Mouse (Mus musculus) bone marrow, adult 2 months (tissue): ENCODE data around the gene Mettl4.

Experiments used
- CTCF ChIP-seq: fragments of 200-500 bp; IDR thresholded peaks from 2 replicates; pipeline ENCODE4 v1.5.1; 2011; ENCODE audit warnings: low read length, control low read depth; ENCODE audit not compliant: control insufficient read depth, insufficient read depth
- POLR2A ChIP-seq: fragments of 200-500 bp; IDR thresholded peaks from 2 replicates; pipeline ENCODE4 v1.6.1; 2011; ENCODE audit warnings: low read depth, mild to moderate bottlenecking, control low read depth, low read length, borderline replicate concordance; ENCODE audit not compliant: control insufficient read depth

DNA sequence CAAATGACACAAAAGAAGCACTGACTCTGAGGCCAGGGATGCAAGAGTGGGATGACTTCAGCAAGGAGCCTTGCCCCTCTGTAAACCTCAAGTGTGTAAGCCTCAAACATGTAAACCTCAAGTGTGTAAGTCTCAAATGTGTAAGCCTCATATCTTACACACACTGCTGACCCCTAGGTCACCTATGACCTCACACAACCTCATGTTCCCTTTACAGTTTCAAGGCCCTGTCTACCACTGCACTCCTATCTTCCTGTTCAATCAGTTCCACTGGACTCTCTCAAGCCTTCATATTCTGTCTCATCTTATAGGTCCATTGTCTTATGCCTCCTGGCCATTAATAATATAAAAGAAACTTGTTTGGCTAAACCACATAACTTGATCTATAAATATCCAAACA lies 13.9 kb downstream of the Mettl4 start:
- TF ChIP-seq CTCF (no peak), POLR2A (no peak)
